Mouse (Mus musculus) T-helper 17 cell (primary cell): ENCODE measurements around the gene Slco1b2.
"Not testable (repeated sequence)": the region's sequence is repeated elsewhere in the genome, so short reads cannot be mapped to it uniquely, and the experiment has no call there.

Experiments
- in situ Hi-C, 2 experiments: fragments of 300-600 bp; cut with MboI, MseI; formaldehyde crosslinking; loops; 1 replicate in 1 of 2; 2 replicates in 1 of 2; pipeline ENCODE4 v1.15.1; 2025; ENCODE audit warnings: high pct_unique_total_duplicates in 2 of 2

The Slco1b2 gene

GRCm38 (mm10) chr6:141629291-141629690 lies at the start of gene Slco1b2:
Slco1b2 (plus strand) TSS chr6:141629518.
- in situ Hi-C loops = no loop called here

- in situ Hi-C loops = no loop called here
Measured at GRCm38 (mm10) chr6:141584791-141585403, 44.4 kb upstream of the Slco1b2 start.

DNA sequence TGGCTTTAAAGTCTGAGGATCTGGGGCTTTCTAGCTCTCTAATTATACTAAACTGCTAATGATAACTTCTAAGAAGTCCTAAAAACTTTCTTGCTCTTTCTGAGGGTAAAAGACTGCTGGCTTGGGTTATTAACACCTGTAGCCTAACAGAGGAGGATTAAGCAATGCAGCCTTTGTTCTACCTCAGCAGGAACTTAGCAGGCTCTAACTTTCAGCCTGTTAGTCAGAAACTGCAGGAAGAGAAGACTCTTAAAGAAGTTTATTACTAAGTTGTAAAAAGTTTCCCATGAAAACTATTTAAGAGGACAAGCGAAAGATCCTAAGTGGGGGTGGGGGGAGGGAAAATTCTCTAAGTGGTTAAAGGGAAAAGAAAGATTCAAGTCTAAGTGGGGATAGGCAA lies 39.3 kb upstream of the Slco1b2 start:
- in situ Hi-C loops = no loop called here

GRCm38 (mm10) chr6:141590598-141591200 lies 38.6 kb upstream of the Slco1b2 start:
- in situ Hi-C loops = not testable (repeated sequence)

DNA sequence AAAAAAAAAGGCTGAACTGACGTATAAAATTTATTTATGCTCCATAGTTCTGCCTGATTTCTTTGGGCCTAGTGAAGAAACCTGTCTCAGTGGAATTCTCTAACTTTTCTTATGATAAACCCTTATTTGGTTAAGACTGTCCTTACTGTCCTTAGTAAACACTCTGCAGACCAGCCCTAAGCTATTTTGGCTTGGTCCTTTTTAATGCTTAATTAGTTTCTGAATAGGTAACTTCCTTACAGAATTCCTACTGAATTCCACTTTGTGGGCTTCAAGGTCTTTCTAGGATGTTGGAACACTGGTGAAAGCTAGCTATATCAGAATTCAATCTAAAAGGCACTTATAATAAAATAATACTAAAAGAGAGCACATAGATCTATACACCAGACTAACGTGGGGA lies 33.2 kb upstream of the Slco1b2 start:
- in situ Hi-C loops = no loop called here

GRCm38 (mm10) chr6:141597037-141597436 lies 32.3 kb upstream of the Slco1b2 start:
- in situ Hi-C loops = no loop called here

DNA sequence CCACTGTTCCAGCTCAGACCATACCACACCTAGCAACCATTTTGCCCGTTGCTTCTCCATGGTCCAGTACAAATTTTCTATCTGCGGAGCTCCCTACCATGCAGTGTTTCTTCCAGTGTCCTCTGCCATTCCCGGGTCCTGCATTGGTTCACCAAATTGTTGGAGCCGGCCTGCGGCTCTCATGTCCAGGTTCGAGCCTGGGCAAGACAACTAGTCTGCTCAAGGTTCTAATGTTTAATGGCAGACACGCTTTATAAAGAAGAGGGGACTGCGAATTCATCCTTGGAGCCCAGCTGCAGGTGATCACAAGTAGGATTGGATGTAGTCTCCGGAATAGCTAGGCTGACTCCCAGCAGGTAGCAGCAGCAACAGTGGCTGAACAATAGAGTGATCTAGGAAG lies 28.4 kb upstream of the Slco1b2 start:
- in situ Hi-C loops = no loop called here

GRCm38 (mm10) chr6:141610702-141611260 lies 18.5 kb upstream of the Slco1b2 start:
- in situ Hi-C loops = no loop called here

DNA sequence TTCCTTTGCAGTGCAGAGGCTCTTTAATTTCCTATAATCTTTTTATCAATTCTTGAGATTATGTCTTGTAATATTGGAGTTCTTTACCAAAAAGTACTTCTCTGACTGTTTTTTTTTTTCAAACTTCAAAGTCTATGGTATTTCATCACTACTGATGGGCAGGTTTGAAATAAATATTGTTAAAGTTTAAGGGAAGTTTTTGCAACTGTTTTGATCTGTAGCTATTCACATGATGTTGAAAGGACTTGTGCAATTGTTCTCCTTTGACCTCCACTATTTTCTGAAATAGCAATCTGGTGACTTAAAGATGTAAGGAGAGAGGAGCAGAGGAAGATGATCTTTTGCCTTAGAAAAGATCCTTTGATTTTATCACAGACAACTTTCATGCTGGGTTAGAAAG lies 15.3 kb upstream of the Slco1b2 start:
- in situ Hi-C loops = no loop called here

- in situ Hi-C loops = no loop called here
Measured at GRCm38 (mm10) chr6:141615348-141615747, 14.0 kb upstream of the Slco1b2 start.

GRCm38 (mm10) chr6:141632935-141633334 lies 3.6 kb downstream of the Slco1b2 start:
- in situ Hi-C loops = no loop called here

DNA sequence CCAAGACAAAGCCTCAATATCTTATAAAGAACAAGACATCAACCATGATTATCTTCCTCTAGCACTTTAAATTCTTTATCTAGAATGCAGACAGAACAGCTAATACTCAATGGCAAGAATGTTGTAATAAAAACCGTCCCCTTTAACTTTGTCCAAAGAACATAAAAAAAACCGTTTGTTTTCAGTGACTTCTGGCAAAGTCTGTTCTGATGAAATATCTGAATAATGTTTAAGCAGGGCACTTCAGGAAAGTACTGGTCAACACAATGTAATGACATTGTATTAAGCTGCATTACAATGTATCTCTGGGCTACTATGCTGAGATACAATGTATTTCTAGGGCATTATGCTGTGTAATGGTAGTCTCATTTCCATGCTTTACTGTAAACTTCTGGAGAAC lies 5.9 kb downstream of the Slco1b2 start:
- in situ Hi-C loops = no loop called here

DNA sequence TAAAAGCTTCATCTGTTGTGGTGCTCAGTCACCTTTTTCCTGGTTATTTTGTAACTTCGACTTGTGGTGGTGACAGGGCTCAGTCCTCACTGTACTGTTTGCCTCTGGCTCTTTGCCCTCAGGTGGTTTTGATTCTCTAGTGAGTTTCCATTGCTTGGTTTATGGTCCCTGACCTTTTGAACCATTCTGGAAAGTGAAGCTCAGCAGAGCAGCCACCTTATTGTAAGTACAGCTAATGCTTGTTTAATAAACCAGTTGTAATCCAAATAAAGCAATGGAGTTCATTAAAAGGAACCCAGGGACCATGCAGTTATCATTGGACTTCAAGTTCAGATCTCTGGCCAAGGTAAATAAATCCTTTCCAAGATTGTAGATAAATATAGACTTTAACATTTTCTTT lies 11.3 kb downstream of the Slco1b2 start:
- in situ Hi-C loops = no loop called here

DNA sequence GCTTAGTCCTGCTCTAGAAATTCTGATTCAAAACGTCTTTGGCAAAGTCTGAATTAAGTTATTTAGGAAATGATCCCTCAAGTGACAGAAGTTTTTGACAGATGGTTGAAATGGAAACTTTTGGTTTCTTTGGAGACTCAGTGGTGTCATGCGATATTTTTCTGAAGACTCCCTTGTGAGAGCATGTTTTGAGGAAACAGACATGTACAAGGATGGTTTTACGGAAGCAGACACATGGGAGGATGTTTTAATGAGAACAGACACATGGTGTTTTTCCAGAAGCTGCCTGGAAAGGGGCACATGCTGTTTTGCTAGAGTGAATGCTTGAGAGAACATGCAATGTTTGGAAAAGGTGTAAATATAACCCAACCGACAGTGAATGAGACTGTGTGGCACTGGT lies 57.7 kb downstream of the Slco1b2 start:
- in situ Hi-C loops = no loop called here

- in situ Hi-C loops = no loop called here
Measured at GRCm38 (mm10) chr6:141691246-141691645, 61.9 kb downstream of the Slco1b2 start.
